Mouse (Mus musculus): Measurements from ENCODE around the gene Tmem126b. TPM values are rescaled to one million over a fixed set of nuclear protein-coding genes. Genes with fewer than 3 reads are reported as not detected.

Gene Tmem126b
- polyA plus RNA-seq (2012; rRNA removed) (13.3 and 18.6 TPM in 2 replicates), polyA plus RNA-seq (2014; fragmentation: Nextera tagmentation; extraction: Ambion mirVana) (32.4 and 34.1 TPM in 2 replicates)

DNA sequence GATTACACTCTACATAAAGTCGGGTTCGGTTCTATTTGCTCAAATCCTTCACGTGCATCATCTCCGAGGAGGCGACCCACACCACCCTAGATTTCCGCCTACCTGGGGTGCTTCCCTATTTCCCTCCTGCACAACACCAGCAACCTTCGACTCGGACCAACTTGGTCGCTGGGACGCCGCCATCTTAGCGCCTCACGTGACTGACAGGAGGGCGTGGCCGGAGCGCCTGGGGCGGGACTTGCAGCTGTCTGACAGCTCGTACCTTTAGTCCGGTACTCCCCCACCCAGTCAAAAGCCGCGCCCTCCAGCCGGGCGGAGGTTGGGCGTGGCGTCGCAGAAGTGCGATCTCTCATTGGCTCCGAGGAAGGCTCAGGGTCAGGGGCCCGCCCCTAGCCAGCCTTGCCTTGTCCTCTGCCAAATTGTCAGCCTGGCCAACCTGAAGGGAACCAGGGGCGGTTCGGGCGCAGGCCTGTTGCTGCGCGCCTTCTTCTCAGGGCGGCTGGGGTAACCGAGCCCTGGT is at the start of gene Tmem126b:
Gene Tmem126b, minus strand, starts transcription at position 209 of the 520 bp plus-strand sequence.
- H3K27ac ChIP-seq (replicated peaks; ENCODE audit: low read depth, low read length) = peak within 1 kb of the TSS; percentile 33; the same call in 1 of the 2 replicates

DNA sequence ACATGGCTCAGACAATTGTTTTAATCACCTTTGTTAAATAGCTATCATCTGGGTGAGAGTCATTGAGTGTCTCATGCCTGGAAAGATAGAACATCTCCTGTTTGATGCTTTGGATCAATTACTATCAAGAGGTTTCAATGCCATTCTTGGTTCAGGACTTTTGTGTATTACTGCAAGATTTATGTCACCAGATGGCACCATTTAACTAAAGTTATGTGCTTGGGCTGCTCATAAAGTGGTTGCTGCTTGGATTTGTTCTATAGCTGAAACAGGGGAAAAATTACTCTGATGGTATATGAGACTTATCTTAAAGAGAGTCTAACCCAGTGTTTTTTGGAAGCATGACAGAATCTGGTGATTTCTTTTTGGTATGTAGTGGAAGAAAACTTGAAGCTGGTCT is 36.5 kb upstream of the Tmem126b start:
- peak; percentile 59 for DNase-seq (ENCODE audit: low spot score)
- no peak overlapping the region for H3K4me3 ChIP-seq (replicated peaks; ENCODE audit: low read length)
- H3K36me3 ChIP-seq (ENCODE audit: control insufficient read depth, insufficient read depth, low read length) = no peaks in the 10 kb centered on the region
- H3K4me1 ChIP-seq (ENCODE audit: control insufficient read depth, insufficient read depth, low read length) = no peaks in the 10 kb centered on the region
- no peak overlapping the region for H3K4me2 ChIP-seq (replicated peaks; ENCODE audit: low read depth, low read length, severe bottlenecking)
- no peak overlapping the region for H3K27ac ChIP-seq (replicated peaks; ENCODE audit: low read depth, low read length)
- ATAC-seq (ENCODE audit: low FRiP score, low read depth) = no peak
- no peak for TF ChIP-seq POLR2A (IDR thresholded peaks at IDR 0.05; ENCODE audit: borderline replicate concordance, extremely low read depth, insufficient read depth, insufficient read length)
- H3K9me3 ChIP-seq (ENCODE audit: control insufficient read depth, low read length) = no peaks in the 10 kb centered on the region
- H3K9ac ChIP-seq (ENCODE audit: low read depth, low read length, severe bottlenecking) = no peak overlapping the region
- H3K27me3 ChIP-seq (ENCODE audit: control insufficient read depth, insufficient read depth, low read length) = no peaks in the 10 kb centered on the region

More for the DNA sequence above, at the start of gene Tmem126b:
- no peaks in the 10 kb centered on the region for H3K9me3 ChIP-seq (ENCODE audit: control insufficient read depth, low read length)
- DNase-seq (ENCODE audit: low spot score) = peak; percentile 97
- under 1% methylated on average over 36 of the region's 36 CpGs for WGBS
- peaks cover 8% of the 10 kb centered on the region; the same call in 1 of the 2 replicates for H3K27me3 ChIP-seq (ENCODE audit: control insufficient read depth, insufficient read depth, low read length)
- peak; percentile 85; the same call in 1 of the 2 replicates for TF ChIP-seq POLR2A (IDR thresholded peaks at IDR 0.05; ENCODE audit: borderline replicate concordance, extremely low read depth, insufficient read depth, insufficient read length)
- H3K9ac ChIP-seq (ENCODE audit: low read depth, low read length, severe bottlenecking) = peak within 1 kb of the TSS; percentile 58
- H3K4me2 ChIP-seq (replicated peaks; ENCODE audit: low read depth, low read length, severe bottlenecking) = peak within 1 kb of the TSS; percentile 94
- ATAC-seq (ENCODE audit: low FRiP score, low read depth) = peak; percentile 100
- peaks cover 4% of the 10 kb centered on the region; the same call in 1 of the 2 replicates for H3K36me3 ChIP-seq (ENCODE audit: control insufficient read depth, insufficient read depth, low read length)
- peak within 1 kb of the TSS; percentile 54 for H3K4me3 ChIP-seq (replicated peaks; ENCODE audit: low read length)
- H3K4me1 ChIP-seq (ENCODE audit: control insufficient read depth, insufficient read depth, low read length) = peaks cover 6% of the 10 kb centered on the region; the same call in 1 of the 2 replicates

DNA sequence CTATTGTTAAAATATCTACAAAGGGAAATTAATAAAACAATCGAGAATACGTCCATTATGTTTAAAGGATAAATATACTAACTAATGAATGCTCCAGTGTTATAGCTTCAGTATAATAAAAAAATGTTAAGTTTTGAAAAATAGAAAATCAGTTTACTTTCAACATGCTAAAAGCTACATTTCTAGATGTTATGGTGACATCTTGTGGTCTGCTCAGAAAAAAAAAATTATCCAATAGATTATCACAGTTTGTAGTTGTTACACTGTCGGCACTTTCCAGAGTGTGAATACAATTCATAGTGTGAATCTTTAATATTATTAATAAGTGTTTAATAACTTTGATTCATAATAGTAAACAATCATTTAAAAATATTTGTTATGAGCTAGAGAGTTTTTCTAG is 32.3 kb upstream of the Tmem126b start:
- Histone ChIP-seq H3K4me2 (replicated peaks; ENCODE audit: low read depth, low read length, severe bottlenecking) (no peak overlapping the region), H3K4me3 (replicated peaks; ENCODE audit: low read length) (no peak overlapping the region), H3K9ac (ENCODE audit: low read depth, low read length, severe bottlenecking) (no peak overlapping the region), H3K9me3 (ENCODE audit: control insufficient read depth, low read length) (no peaks in the 10 kb centered on the region), H3K36me3 (ENCODE audit: control insufficient read depth, insufficient read depth, low read length) (no peaks in the 10 kb centered on the region), H3K4me1 (ENCODE audit: control insufficient read depth, insufficient read depth, low read length) (no peaks in the 10 kb centered on the region), H3K27me3 (ENCODE audit: control insufficient read depth, insufficient read depth, low read length) (no peaks in the 10 kb centered on the region), H3K27ac (replicated peaks; ENCODE audit: low read depth, low read length) (no peak overlapping the region)
- WGBS = 78% methylated on average over 3 of the region's 3 CpGs
- ATAC-seq (ENCODE audit: low FRiP score, low read depth) (no peak), DNase-seq (ENCODE audit: low spot score) (no peak)
- TF ChIP-seq POLR2A (IDR thresholded peaks at IDR 0.05; ENCODE audit: borderline replicate concordance, extremely low read depth, insufficient read depth, insufficient read length) = no peak

DNA sequence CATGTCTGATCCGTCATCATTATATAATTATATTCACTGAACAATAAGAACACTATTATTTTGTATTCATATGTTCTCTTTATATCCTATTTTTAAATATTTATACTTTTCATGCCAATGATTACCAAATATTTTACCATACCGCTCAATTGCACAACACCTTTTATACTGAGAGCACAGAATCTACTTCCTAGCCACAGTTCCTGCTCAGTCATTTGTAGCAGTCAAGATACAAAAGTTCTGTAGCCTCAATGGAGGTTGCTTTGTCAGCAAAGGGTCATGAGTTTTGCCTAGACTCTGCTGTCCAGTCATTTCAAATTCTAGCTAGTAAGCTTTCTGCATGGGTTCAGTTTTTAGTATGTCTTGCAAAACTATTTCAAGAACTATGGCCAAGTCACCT is 6.8 kb upstream of the Tmem126b start:
- Histone ChIP-seq H3K4me1 (ENCODE audit: control insufficient read depth, insufficient read depth, low read length) (no peaks in the 10 kb centered on the region), H3K4me3 (replicated peaks; ENCODE audit: low read length) (no peak overlapping the region), H3K9ac (ENCODE audit: low read depth, low read length, severe bottlenecking) (no peak overlapping the region), H3K4me2 (replicated peaks; ENCODE audit: low read depth, low read length, severe bottlenecking) (no peak overlapping the region), H3K27me3 (ENCODE audit: control insufficient read depth, insufficient read depth, low read length) (no peaks in the 10 kb centered on the region), H3K9me3 (ENCODE audit: control insufficient read depth, low read length) (no peaks in the 10 kb centered on the region), H3K36me3 (ENCODE audit: control insufficient read depth, insufficient read depth, low read length) (no peaks in the 10 kb centered on the region), H3K27ac (replicated peaks; ENCODE audit: low read depth, low read length) (no peak overlapping the region)
- DNase-seq (ENCODE audit: low spot score) (no peak), ATAC-seq (ENCODE audit: low FRiP score, low read depth) (no peak)
- WGBS = 93% methylated on average over 2 of the region's 2 CpGs
- TF ChIP-seq POLR2A (IDR thresholded peaks at IDR 0.05; ENCODE audit: borderline replicate concordance, extremely low read depth, insufficient read depth, insufficient read length) = no peak

DNA sequence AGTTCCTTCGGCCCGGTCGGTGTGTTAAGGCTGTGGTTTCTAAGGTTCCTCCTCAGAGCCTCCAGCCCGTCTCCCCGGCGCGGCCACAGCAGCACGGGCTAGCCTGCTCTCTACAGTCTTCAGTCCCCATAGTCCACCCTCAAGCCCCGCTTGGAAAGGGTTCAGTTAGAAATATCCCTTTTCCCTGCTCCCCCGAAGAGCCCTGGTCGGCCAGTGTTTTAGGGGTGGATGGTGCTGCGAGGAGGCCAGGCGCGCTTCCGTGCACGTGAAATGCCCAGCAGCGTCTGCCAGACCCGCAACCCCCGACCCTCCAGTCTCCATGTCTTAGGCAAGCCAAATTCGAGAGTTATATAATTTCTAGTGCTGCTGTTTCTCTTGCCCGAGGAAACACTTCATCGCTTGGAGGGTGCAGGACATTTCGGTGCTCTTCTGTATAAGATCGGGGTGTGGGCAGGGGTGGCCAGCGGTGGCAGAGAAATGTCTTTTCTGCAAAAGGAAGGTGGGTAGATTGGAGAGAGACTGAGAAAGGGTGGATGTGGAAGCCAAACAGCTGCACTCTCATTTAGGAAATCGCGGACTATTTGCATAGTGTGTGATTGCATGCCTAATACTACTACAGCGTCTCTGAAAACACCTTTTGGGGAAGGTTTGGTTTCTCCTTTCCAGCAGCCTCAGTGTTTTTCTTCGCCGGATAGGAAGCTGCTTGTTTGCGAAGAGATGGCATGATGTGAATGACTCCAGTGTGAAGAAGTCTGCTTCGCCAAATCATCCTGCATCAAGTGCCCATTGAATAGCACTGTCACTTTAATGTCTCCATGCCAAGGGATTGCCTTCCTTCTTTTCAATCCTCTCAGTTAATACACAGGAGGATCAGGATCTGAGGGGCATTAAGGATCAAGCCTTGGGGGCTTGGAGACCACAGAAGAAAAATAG is 778 bp upstream of the Tmem126b start, which contains the start of gene Dlg2:
Gene Dlg2, plus strand, starts transcription at position 360 of the 933 bp plus-strand sequence.
- no peak for TF ChIP-seq POLR2A (IDR thresholded peaks at IDR 0.05; ENCODE audit: borderline replicate concordance, extremely low read depth, insufficient read depth, insufficient read length)

More for the DNA sequence above, 778 bp upstream of the Tmem126b start, which contains the start of gene Dlg2:
- H3K4me3 ChIP-seq (replicated peaks; ENCODE audit: low read length) = peak within 1 kb of the TSS; percentile 54
- H3K27me3 ChIP-seq (ENCODE audit: control insufficient read depth, insufficient read depth, low read length) = peaks cover 8% of the 10 kb centered on the region; the same call in 1 of the 2 replicates
- no peaks in the 10 kb centered on the region for H3K9me3 ChIP-seq (ENCODE audit: control insufficient read depth, low read length)
- peaks cover 4% of the 10 kb centered on the region; the same call in 1 of the 2 replicates for H3K36me3 ChIP-seq (ENCODE audit: control insufficient read depth, insufficient read depth, low read length)
- no peak; the same call in 1 of the 2 replicates for ATAC-seq (ENCODE audit: low FRiP score, low read depth)
- H3K4me1 ChIP-seq (ENCODE audit: control insufficient read depth, insufficient read depth, low read length) = peaks cover 6% of the 10 kb centered on the region; the same call in 1 of the 2 replicates
- peak within 1 kb of the TSS; percentile 94 for H3K4me2 ChIP-seq (replicated peaks; ENCODE audit: low read depth, low read length, severe bottlenecking)
- H3K9ac ChIP-seq (ENCODE audit: low read depth, low read length, severe bottlenecking) = peak within 1 kb of the TSS; percentile 58
- WGBS = 1% methylated on average over 32 of the region's 32 CpGs
- no peak for DNase-seq (ENCODE audit: low spot score)
- H3K27ac ChIP-seq (replicated peaks; ENCODE audit: low read depth, low read length) = peak within 1 kb of the TSS; percentile 33; the same call in 1 of the 2 replicates

Data from limb, embryonic 14.5 days (tissue).